Mouse (Mus musculus) cerebellum, adult 2 months (tissue): Measurements from ENCODE around the gene Gm49384. TPM values are rescaled to one million over a fixed set of nuclear protein-coding genes. Genes with fewer than 3 reads are reported as not detected.

ENCODE experiments used
- DNase-seq, 2 experiments: peaks; one replicate each; pipeline ENCODE4 v3.0.0; 2021
- H3K27ac ChIP-seq: fragments of 200-500 bp; 2 replicates; pipeline ENCODE4 v1.5.1; 2012; ENCODE audit warnings: low read length, control low read depth, inconsistent platforms; ENCODE audit not compliant: insufficient read depth
- H3K27me3 ChIP-seq: fragments of 200-500 bp; 2 replicates; pipeline ENCODE4 v1.6.1; 2012; ENCODE audit warnings: inconsistent platforms, mild to moderate bottlenecking, low read length, moderate library complexity; ENCODE audit not compliant: control insufficient read depth, insufficient read depth
- H3K4me1 ChIP-seq: fragments of 200-500 bp; 2 replicates; pipeline ENCODE4 v1.6.1; 2011; ENCODE audit warnings: low read length; ENCODE audit not compliant: control insufficient read depth, insufficient read depth
- H3K4me3 ChIP-seq: fragments of 200-500 bp; replicated peaks from 2 replicates; pipeline ENCODE3; 2011; ENCODE audit warnings: mild to moderate bottlenecking, low read depth, low read length, control low read depth; ENCODE audit not compliant: insufficient read depth
- CTCF ChIP-seq: fragments of 200-500 bp; IDR thresholded peaks from 2 replicates; pipeline ENCODE4 v1.5.1; 2011; ENCODE audit warnings: low read depth, mild to moderate bottlenecking, control low read depth, low read length, moderate library complexity, borderline replicate concordance; ENCODE audit not compliant: insufficient read depth
- POLR2A ChIP-seq: fragments of 200-500 bp; IDR thresholded peaks from 2 replicates; pipeline ENCODE4 v1.6.1; 2011; ENCODE audit warnings: low read length, control low read depth, borderline replicate concordance; ENCODE audit not compliant: insufficient read depth
- WGBS: fragments of 180-500 bp; shearing (Covaris S2); methylation state at CpG from one replicate; pipeline ENCODE4 v1.1.7; 2018; 5-methylcytosine and 5-hydroxymethylcytosine counted together
- polyA plus RNA-seq: library from polyadenylated mRNA; depleted of rRNA; stranded (reverse); fragments of >200 nt; gene quantifications from 2 replicates; pipeline ENCODE4 v1.2.3, GENCODE M21; 2012; rRNA removed

Gene Gm49384
- polyA plus RNA-seq, 1 experiment = 4.5 TPM

- 92% methylated on average over 7 of the region's 7 CpGs for WGBS
- H3K4me1 ChIP-seq = no peaks in the 10 kb centered on the region
- no peaks in the 10 kb centered on the region for H3K27me3 ChIP-seq
- no peak overlapping the region for H3K27ac ChIP-seq
- DNase-seq = no peak
- H3K4me3 ChIP-seq = no peak overlapping the region
- TF ChIP-seq POLR2A (no peak), CTCF (no peak)
Observed at GRCm38 (mm10) chr12:69139841-69140240, 64.2 kb downstream of the Gm49384 start.

Other genes starting within 250 kb of the Gm49384 start
- gene Rps29, start 45.1 kb downstream of the Gm49384 start, polyA plus RNA-seq = 1,000 and 1,063 TPM in 2 replicates
- gene Lrr1, start 35.5 kb downstream of the Gm49384 start, polyA plus RNA-seq = 0.15 TPM in 1 of 2 replicates, not detected in the other
- gene Rpl36al, start 20.2 kb downstream of the Gm49384 start, polyA plus RNA-seq = 321 and 360 TPM in 2 replicates
- gene Mgat2, start 20.1 kb downstream of the Gm49384 start, polyA plus RNA-seq = 15.9 and 16.4 TPM in 2 replicates
- 2.0 and 3.2 TPM in 2 replicates for gene Gm49383, start 7.2 kb downstream of the Gm49384 start, polyA plus RNA-seq
- gene Dnaaf2, start 5.8 kb downstream of the Gm49384 start, polyA plus RNA-seq = 2.5 and 2.6 TPM in 2 replicates
- 1.1 and 1.6 TPM in 2 replicates for gene Pole2, start 23.9 kb upstream of the Gm49384 start, polyA plus RNA-seq
- gene Klhdc1, start 36.9 kb upstream of the Gm49384 start, polyA plus RNA-seq = 10.2 and 11.5 TPM in 2 replicates
- 150 and 158 TPM in 2 replicates for gene Klhdc2, start 92.4 kb upstream of the Gm49384 start, polyA plus RNA-seq
- 42.6 and 43.8 TPM in 2 replicates for gene Nemf, start 152.9 kb upstream of the Gm49384 start, polyA plus RNA-seq
- gene Arf6, start 167.9 kb upstream of the Gm49384 start, polyA plus RNA-seq = 67.3 and 67.6 TPM in 2 replicates
- gene Gm9887, start 168.2 kb upstream of the Gm49384 start, polyA plus RNA-seq = 0.33 and 0.61 TPM in 2 replicates